Mouse (Mus musculus) CH12.LX (cell line): ENCODE data around the gene Soat1. TPM values are rescaled to one million over a fixed set of nuclear protein-coding genes. Genes with fewer than 3 reads are reported as not detected.

Experiments
- DNase-seq: peaks from one replicate; pipeline ENCODE4 v3.0.0-alpha.2; 2013; ENCODE audit errors: extremely low read depth
- H3K27ac ChIP-seq: 2 replicates; pipeline ENCODE4 v1.5.1; 2012; ENCODE audit warnings: low read depth, mild to moderate bottlenecking, control low read depth, moderate library complexity; ENCODE audit not compliant: insufficient read depth
- H3K27me3 ChIP-seq: replicated peaks from 2 replicates; pipeline ENCODE3; 2012; ENCODE audit warnings: inconsistent platforms
- H3K36me3 ChIP-seq, 2 experiments: replicated peaks in 1 of 2; 2 replicates each; pipeline versions ENCODE3 to v1.6.1; 2012; ENCODE audit warnings: inconsistent platforms in 1 of 2, low read length in 1 of 2, mild to moderate bottlenecking in 1 of 2, mixed read lengths in 1 of 2, moderate library complexity in 1 of 2; ENCODE audit not compliant: control insufficient read depth in 1 of 2, insufficient read depth in 1 of 2
- H3K4me1 ChIP-seq, 2 experiments: 2 replicates each; pipeline ENCODE4 v1.6.1; 2012; ENCODE audit warnings: inconsistent platforms in 1 of 2, moderate library complexity in 1 of 2; ENCODE audit not compliant: insufficient read depth in 2 of 2, control insufficient read depth in 1 of 2
- H3K4me2 ChIP-seq: 2 replicates; pipeline ENCODE4 v1.6.1; 2012; ENCODE audit warnings: low read depth, mild to moderate bottlenecking, control low read depth; ENCODE audit not compliant: poor library complexity, insufficient read depth, severe bottlenecking
- H3K4me3 ChIP-seq, 3 experiments: fragments of 150-350 bp in 1 of 3; sonication (generic) in 1 of 3; replicated peaks in 1 of 3; 2 replicates each; pipeline versions ENCODE3 to v1.5.1; 2011 to 2012; ENCODE audit warnings: low read depth in 2 of 3, low read length in 2 of 3, mild to moderate bottlenecking in 2 of 3, moderate library complexity in 2 of 3, control low read depth in 1 of 3, improper control_type of control experiment in 1 of 3, inconsistent platforms in 1 of 3, mixed read lengths in 1 of 3; ENCODE audit not compliant: poor library complexity in 1 of 3
- H3K79me2 ChIP-seq: replicated peaks from 2 replicates; pipeline ENCODE4 v1.6.1; 2012; ENCODE audit warnings: mild to moderate bottlenecking, moderate library complexity; ENCODE audit not compliant: control insufficient read depth, poor library complexity, insufficient read depth, severe bottlenecking; ENCODE audit errors: extremely low read depth
- H3K9ac ChIP-seq: 2 replicates; pipeline ENCODE4 v1.6.1; 2012; ENCODE audit warnings: low read depth, mild to moderate bottlenecking, control low read depth, moderate library complexity; ENCODE audit not compliant: insufficient read depth
- H3K9me3 ChIP-seq: replicated peaks from 2 replicates; pipeline ENCODE3; 2012; ENCODE audit warnings: low read length, inconsistent platforms, mixed read lengths
- BHLHE40 ChIP-seq: IDR thresholded peaks from 2 replicates; pipeline ENCODE4 v1.6.1; 2011; ENCODE audit warnings: mild to moderate bottlenecking, low read depth, low read length, improper control_type of control experiment
- CHD2 ChIP-seq: IDR thresholded peaks from 2 replicates; pipeline ENCODE4 v1.6.1; 2011; ENCODE audit warnings: low read length, improper control_type of control experiment
- CTCF ChIP-seq, 2 experiments: IDR thresholded peaks in 1 of 2; conservative IDR thresholded peaks in 1 of 2; 2 replicates each; pipeline ENCODE4 v1.5.1; 2011 to 2012; ENCODE audit warnings: low read depth in 2 of 2, low read length in 2 of 2, improper control_type of control experiment in 1 of 2, inconsistent platforms in 1 of 2, mild to moderate bottlenecking in 1 of 2, moderate library complexity in 1 of 2
- E2F4 ChIP-seq: IDR thresholded peaks from 2 replicates; pipeline ENCODE4 v1.6.1; 2011; ENCODE audit warnings: low read depth, low read length, improper control_type of control experiment; ENCODE audit not compliant: insufficient replicate concordance
- EP300 ChIP-seq: IDR thresholded peaks from 2 replicates; pipeline ENCODE4 v1.6.1; 2011; ENCODE audit warnings: low read length, improper control_type of control experiment
- IRF4 ChIP-seq: IDR thresholded peaks from 2 replicates; pipeline ENCODE4 v1.6.1; 2014; ENCODE audit warnings: low read depth, mild to moderate bottlenecking, inconsistent platforms, low read length, improper control_type of control experiment
- MAX ChIP-seq: IDR thresholded peaks from 2 replicates; pipeline ENCODE4 v1.6.1; 2011; ENCODE audit warnings: low read length, improper control_type of control experiment
- MEF2A ChIP-seq: IDR thresholded peaks from 2 replicates; pipeline ENCODE4 v1.6.1; 2014; ENCODE audit warnings: low read depth, mild to moderate bottlenecking, inconsistent platforms, low read length, improper control_type of control experiment, borderline replicate concordance
- MYC ChIP-seq: IDR thresholded peaks from 2 replicates; pipeline ENCODE4 v1.6.1; 2011; ENCODE audit warnings: low read depth, mild to moderate bottlenecking, improper control_type of control experiment, low read length
- NELFE ChIP-seq: IDR thresholded peaks from 2 replicates; pipeline ENCODE4 v1.6.1; 2011; ENCODE audit warnings: low read depth, low read length, improper control_type of control experiment
- NRF1 ChIP-seq: IDR thresholded peaks from 2 replicates; pipeline ENCODE4 v1.6.1; 2014; ENCODE audit warnings: low read depth, mild to moderate bottlenecking, inconsistent platforms, low read length, improper control_type of control experiment, moderate library complexity
- PAX5 ChIP-seq: IDR thresholded peaks from 2 replicates; pipeline ENCODE4 v1.6.1; 2012; ENCODE audit warnings: low read length, inconsistent platforms, mixed read lengths
- POLR2AphosphoS2 ChIP-seq: IDR thresholded peaks from 2 replicates; pipeline ENCODE4 v1.6.1; 2011; ENCODE audit warnings: low read depth, low read length, improper control_type of control experiment
- RAD21 ChIP-seq: IDR thresholded peaks from 2 replicates; pipeline ENCODE4 v1.6.1; 2011; ENCODE audit warnings: low read depth, mild to moderate bottlenecking, low read length, improper control_type of control experiment, moderate library complexity
- SMC3 ChIP-seq: IDR thresholded peaks from 2 replicates; pipeline ENCODE4 v1.6.1; 2011; ENCODE audit warnings: low read depth, low read length, improper control_type of control experiment
- TCF12 ChIP-seq: IDR thresholded peaks from 2 replicates; pipeline ENCODE4 v1.6.1; 2014; ENCODE audit warnings: low read depth, mild to moderate bottlenecking, inconsistent platforms, low read length, improper control_type of control experiment
- ZC3H11A ChIP-seq: IDR thresholded peaks from 2 replicates; pipeline ENCODE4 v1.6.1; 2012; ENCODE audit warnings: low read depth, mild to moderate bottlenecking, inconsistent platforms, low read length, improper control_type of control experiment
- ZNF384 ChIP-seq: IDR thresholded peaks from 2 replicates; pipeline ENCODE4 v1.6.1; 2012; ENCODE audit warnings: low read depth, low read length, improper control_type of control experiment, inconsistent platforms
- dilution Hi-C: fragments of 300-500 bp; cut with MboI; formaldehyde crosslinking; loops from 2 replicates; pipeline ENCODE4 v1.14.3; 2020; ENCODE audit warnings: low sequenced_read_pairs; ENCODE audit not compliant: extremely low pct_unique_long_range_greater_than_20kb, extremely low pct_ligation_motif_present
- in situ Hi-C: fragments of 300-500 bp; cut with MboI; formaldehyde crosslinking; loops from 3 replicates; pipeline ENCODE4 v1.14.3; 2019; ENCODE audit warnings: low sequenced_read_pairs, low pct_ligation_motif_present, low pct_unique_long_range_greater_than_20kb, mixed read lengths
- polyA plus RNA-seq: library from polyadenylated mRNA; unstranded; fragments of >175 nt; gene quantifications from 2 replicates; pipeline ENCODE4 v1.2.1, GENCODE M21; 2012; ENCODE audit warnings: low read depth; ENCODE audit not compliant: insufficient read length
- total RNA-seq, 2 experiments: library from RNA; depleted of rRNA; stranded (reverse); fragments of 300-350 nt in 1 of 2; fragments of >200 nt in 1 of 2; gene quantifications; 2 replicates each; pipeline ENCODE4 v1.2.3; 2012 to 2014

The Soat1 gene
- total and polyA plus RNA-seq, 3 experiments: 8.6 to 13.5 (median 10.3) TPM

DNA sequence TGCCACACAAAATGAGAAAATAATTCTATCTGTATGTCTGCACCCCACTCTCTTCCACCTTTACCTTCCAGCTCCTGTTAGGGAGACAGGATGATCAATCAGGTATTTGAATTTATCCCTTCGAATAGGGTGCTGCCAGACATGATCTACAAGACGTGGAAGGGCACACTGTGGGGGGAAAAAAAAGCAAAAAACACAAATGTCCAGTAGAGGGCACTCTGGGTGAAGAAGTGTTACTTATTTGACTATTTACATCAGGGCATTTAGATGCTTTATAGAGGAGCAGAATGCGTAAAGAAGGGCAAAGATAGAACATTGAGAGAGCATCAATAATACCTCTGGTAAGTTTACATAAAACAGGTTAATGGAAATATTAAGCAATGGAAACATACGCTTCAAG is 56.0 kb downstream of the Soat1 start:
- no peak overlapping the region for H3K4me2 ChIP-seq
- no peak overlapping the region for H3K4me3 ChIP-seq
- in situ Hi-C loops (loop anchor here (25.0 kb wide), 1 partner anchor 219 kb away; no protein-coding TSS in a partner anchor), dilution Hi-C loops (no loop called here)
- no peaks in the 10 kb centered on the region for H3K27me3 ChIP-seq
- no peaks in the 10 kb centered on the region for H3K36me3 ChIP-seq
- H3K9me3 ChIP-seq: peaks cover 1% of the 10 kb centered on the region
- H3K9ac ChIP-seq: no peak overlapping the region
- no peaks in the 10 kb centered on the region for H3K79me2 ChIP-seq
- peak in 1 of 2 experiments; percentile 82; a peak in 2 of 4 replicates for TF ChIP-seq CTCF (conservative IDR thresholded peaks at IDR 0.05 in 1 of 2, IDR thresholded peaks at IDR 0.05 in 1 of 2; ENCODE audit: low read depth in 2 of 2, low read length in 2 of 2)
- TF ChIP-seq ZC3H11A: peak; percentile 40; the same call in 1 of the 2 replicates
- peak; percentile 82 for TF ChIP-seq SMC3
- TF ChIP-seq IRF4: no peak
- TF ChIP-seq MAX: 0 out of 2 replicates have a peak, but pooled peaks have one; percentile 38
- no peak for TF ChIP-seq PAX5
- 0 out of 2 replicates have a peak, but pooled peaks have one; percentile 10 for TF ChIP-seq BHLHE40
- no peak for TF ChIP-seq CHD2
- TF ChIP-seq RAD21: peak; percentile 84
- TF ChIP-seq ZNF384: peak; percentile 62
- TF ChIP-seq NRF1: 0 out of 2 replicates have a peak, but pooled peaks have one; percentile 11
- peak; percentile 72; the same call in 1 of the 2 replicates for TF ChIP-seq MYC
- 0 out of 2 replicates have a peak, but pooled peaks have one; percentile 25 for TF ChIP-seq NELFE
- DNase-seq: peak; percentile 65
- H3K27ac ChIP-seq: no peak overlapping the region
- H3K4me1 ChIP-seq: peaks cover 5% of the 10 kb centered on the region in 2 experiments

DNA sequence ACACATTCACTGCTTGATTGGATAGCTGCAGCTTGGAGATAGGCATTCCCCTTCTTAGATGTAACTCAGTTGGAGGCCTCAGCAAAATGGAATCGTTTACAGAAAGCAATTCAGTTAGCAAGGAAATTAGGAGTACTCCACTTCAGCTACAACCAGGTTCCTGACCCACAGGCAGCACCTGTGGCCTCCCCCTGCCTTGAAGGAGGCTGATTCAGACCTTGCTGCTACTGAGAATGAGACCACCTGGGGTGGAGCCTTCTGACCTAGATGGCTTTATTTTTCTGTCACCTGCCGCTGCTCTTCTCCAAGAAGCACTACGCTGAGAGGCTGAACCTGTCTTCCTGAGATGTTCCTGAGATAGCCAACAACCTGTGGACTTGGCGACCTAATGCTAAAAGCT is 65.6 kb downstream of the Soat1 start:
- Histone ChIP-seq H3K79me2 (no peaks in the 10 kb centered on the region), H3K4me2 (no peak overlapping the region), H3K4me1 (no peaks in the 10 kb centered on the region), H3K4me3 (no peak overlapping the region), H3K9me3 (peaks cover 7% of the 10 kb centered on the region), H3K36me3 (no peaks in the 10 kb centered on the region), H3K9ac (no peak overlapping the region), H3K27ac (no peak overlapping the region), H3K27me3 (no peaks in the 10 kb centered on the region)
- in situ Hi-C loops: loop anchor here (25.0 kb wide), 1 partner anchor 229 kb away; no protein-coding TSS in a partner anchor
- TF ChIP-seq POLR2AphosphoS2 (no peak), MEF2A (no peak), SMC3 (no peak), TCF12 (no peak), E2F4 (no peak), EP300 (no peak)
- dilution Hi-C loops: no loop called here
- DNase-seq: no peak
